Mouse (Mus musculus) urinary bladder, postnatal 10 days (tissue): ENCODE data around the gene Kng2.
"Not testable (repeated sequence)": the region's sequence is repeated elsewhere in the genome, so short reads cannot be mapped to it uniquely, and the experiment has no call there.

Experiments used
- DNase-seq: peaks from one replicate; pipeline ENCODE4 v3.0.0; 2022; ENCODE audit warnings: low spot score

Kng2 gene

GRCm38 (mm10) chr16:22956085-22956439 lies 73.2 kb downstream of the Kng2 start:
- DNase-seq = no peak

- no peak for DNase-seq
Observed at GRCm38 (mm10) chr16:22955397-22956084, 73.7 kb downstream of the Kng2 start.

- DNase-seq = no peak
Observed at GRCm38 (mm10) chr16:22953069-22953468, 76.2 kb downstream of the Kng2 start.

GRCm38 (mm10) chr16:22950840-22951395 lies 78.4 kb downstream of the Kng2 start, which contains the start of gene Hrg:
Gene Hrg, plus strand, starts transcription at chr16:22951072.
- DNase-seq = no peak

GRCm38 (mm10) chr16:22947371-22947770 lies 81.9 kb downstream of the Kng2 start:
- no peak for DNase-seq

GRCm38 (mm10) chr16:22941825-22942476 lies 87.3 kb downstream of the Kng2 start:
- not testable (repeated sequence) for DNase-seq

GRCm38 (mm10) chr16:22939120-22939695 lies 90.1 kb downstream of the Kng2 start:
- DNase-seq = no peak

- DNase-seq = no peak
Observed at GRCm38 (mm10) chr16:22938541-22938940, 90.7 kb downstream of the Kng2 start.

GRCm38 (mm10) chr16:22937631-22938030 lies 91.7 kb downstream of the Kng2 start:
- DNase-seq = no peak
